Mouse (Mus musculus) WW6 (cell line): ENCODE measurements at regions not wholly inside any gene's neighbourhood (a gene's known extent, or its start where the extent isn't known, plus 50 kb on each side); places are given as distances from the start of the nearest gene placed in this dataset.

Experiments
- DNase-seq: peaks from one replicate; pipeline ENCODE4 v3.0.0-alpha.2; 2013; ENCODE audit warnings: low read depth, low spot score

DNA sequence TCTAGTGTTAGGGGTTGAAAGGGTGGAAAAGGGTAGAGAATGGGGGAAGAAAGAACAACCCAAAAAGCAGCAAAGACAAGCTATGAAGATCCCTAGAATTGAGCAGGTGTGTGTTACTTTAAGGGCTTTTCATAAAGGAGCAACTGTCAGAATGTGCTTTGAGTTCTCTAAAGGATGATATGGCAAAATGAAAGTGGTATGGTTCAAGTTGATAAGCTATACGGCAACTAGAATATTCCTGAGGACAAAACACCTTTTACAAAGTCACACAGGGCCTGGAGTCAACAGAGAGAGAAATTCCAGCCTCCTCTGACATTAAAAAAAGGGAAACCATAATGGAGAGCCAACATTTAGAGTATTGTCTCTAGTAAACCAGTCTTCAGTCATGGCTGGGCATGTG is 320.6 kb upstream of the Pard3b start:
- DNase-seq = no peak

DNA sequence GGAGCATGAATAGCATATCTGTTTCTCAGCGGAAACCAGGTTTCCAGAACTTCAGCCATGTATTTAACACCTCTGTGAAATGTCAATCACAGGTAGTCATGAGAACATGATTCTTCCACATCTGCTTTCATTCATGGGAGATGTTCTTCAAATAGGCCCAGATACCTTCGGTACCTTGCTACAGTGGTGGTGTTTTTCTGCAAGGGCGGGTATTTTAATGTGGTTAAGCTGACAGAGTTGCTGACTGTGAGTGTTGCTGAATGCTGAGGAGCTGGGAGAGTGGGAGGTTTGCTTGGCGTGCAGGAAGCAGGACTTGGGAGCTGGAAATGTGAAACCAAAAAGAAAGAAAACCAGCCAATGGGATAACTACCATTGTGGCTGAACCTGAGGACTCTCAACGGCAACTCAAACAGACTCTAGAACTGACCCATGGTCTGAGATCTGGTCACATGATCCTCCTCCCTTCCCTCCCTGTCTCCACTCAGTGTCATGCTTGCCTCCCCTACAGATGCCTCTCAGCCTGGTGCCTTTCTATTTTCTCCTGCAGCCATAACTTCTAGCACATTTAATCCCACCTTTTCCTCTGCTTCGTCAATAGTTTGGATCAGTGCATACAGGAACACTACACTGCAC is 317.0 kb upstream of the Pard3b start:
- no peak for DNase-seq

DNA sequence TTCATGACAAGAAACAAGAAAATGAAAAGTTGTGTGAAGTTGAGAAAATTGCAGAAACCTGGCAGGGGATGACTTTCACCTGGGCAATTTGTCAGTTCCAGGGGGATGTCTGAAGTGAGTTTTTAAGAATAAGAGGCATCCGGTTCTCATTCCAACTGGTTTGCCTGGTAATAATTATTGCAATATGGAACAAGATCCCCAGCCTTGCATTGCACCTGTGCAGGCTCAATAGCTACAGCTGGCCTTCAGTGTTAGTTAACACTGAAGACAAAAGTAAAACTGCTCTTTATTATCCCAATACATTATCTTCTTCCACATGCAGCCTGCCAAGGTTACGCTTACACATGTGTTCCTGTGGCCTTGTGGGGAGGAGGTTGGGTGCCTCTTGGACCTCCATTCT is 307.2 kb upstream of the Pard3b start:
- DNase-seq = no peak

DNA sequence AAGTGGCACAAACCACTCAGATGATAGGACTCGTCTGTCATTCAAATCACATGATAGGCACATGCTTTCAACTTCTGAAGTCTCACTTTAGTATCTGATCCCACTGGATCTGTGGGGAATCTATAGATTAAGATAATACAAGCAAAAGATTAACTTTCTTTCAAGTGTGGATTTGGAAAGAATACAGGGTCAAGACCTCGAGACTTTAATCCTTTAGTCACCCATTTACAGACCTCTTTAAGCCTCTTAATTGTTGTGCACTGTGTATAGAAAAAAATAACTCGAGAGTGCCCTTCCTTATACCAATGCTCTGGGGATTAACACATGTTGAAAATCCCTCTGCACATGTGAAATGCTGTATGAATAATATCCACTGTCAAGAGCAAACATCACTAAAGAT is 306.7 kb upstream of the Pard3b start:
- DNase-seq = no peak

DNA sequence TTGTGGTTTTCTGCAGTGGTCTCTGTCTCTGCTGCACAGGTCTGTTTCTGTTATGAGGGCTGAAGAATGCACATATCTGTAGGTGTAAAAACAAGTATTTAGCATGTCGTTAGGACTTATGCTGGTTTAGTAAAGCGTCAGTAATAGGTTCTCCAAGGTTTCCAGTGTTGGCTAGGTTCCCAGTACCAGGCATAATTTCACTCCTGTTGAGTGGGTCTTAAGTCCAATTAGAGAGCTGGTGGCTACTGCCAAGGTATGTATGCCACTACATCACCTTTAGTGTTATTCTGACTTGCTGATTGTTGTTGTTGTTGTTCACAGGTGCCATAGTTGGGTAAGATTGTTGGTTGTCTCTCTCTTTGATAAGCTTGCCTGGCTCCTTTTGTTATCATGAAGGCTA is 302.3 kb upstream of the Pard3b start:
- no peak for DNase-seq

DNA sequence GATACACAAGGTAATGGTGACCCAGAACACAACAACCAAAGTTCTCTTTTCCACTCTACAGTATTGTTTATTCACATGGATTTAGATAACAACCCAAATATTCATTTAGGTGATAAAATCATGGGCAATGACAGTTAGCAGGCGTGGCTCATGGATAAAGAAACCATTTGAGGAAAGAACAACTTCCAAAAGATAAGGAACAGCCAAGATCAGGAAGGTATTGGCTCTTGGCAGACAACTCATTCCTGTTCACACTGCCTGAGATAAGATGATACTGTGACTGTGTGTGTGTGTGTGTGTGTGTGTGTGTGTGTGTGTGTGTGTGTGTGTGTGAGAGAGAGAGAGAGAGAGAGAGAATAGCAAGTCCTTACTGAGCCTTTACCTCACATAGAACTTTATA is 285.7 kb upstream of the Pard3b start:
- DNase-seq = no peak

DNA sequence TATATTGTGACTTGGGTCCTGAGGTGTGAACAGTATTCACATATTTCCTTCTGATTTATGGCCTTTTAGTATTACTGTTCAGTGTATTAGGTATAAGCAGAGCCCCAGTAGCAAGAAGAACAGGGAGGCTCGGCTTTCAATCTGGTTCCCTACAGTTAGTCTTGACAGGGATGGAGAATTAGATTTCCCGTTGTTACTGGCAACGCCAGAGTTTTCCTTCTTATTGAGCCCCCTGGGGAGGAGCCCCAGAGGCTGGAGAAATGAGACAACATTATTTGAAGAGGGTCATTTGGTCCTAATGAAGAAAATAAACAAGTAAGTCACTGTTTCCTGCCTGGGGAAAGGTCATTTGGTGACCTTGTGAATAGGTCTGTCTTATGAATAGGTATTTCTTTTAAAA is 285.1 kb upstream of the Pard3b start:
- DNase-seq = no peak

DNA sequence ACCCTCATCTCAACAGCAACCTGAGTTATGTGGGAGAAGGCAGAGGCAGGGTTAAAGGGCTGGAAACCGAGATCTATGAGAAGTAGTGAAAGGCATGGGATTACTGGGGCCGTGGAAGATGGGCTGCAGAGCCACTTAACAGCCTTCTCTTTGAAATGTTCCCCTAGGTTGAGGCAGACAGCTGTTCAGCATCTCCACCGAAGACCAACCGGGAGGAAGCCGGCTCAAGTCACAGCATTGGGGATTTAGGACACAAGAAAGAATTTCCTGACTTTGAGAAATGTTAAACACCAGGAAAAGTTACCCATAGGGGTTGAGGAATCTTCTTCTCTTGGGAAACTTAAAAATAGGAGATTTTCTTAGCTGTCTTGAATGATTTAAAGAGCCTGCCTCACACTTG is 283.4 kb upstream of the Pard3b start:
- no peak for DNase-seq

DNA sequence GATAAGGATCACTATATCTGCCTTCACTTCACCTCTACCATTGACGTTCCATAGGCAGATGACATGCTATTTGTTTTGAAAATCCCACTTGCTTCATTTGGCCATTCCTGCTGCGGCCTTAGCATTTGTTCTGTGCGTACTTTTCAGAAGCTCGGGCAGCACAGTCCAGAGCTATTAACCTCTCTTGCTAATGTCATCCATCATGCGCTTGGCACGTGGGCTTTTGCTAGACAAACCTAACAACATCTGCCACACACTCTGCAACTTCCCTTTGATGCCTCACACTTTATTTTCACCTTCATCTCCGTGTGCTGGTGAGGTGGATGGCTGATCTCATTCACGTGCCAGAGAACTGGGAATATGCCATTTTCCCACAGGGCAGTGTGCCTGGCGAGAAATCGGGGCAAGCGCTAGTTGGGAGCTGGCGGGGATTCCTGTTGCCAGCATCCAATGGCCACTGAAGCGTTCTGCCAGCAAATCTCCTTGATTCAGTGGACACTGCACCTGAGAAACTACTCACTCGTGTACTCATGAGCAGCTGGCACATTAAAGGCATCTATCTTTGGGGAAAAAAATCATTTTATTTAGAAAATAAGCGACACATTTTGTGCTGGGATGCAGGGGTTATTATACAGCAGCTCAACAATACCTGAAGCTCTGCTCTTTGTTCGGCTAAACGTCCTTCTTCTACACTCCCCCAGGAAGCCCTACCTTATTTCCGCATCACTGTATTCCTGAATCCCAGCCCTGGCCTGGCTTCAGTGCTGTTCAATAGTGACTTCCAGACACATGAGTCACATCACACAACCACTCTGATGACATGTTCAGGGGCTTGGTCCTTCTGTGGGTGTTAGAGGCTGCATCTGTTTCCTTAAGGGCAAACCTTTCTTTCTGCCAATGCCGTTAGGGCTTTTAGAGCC is 279.4 kb upstream of the Pard3b start:
- DNase-seq = no peak

DNA sequence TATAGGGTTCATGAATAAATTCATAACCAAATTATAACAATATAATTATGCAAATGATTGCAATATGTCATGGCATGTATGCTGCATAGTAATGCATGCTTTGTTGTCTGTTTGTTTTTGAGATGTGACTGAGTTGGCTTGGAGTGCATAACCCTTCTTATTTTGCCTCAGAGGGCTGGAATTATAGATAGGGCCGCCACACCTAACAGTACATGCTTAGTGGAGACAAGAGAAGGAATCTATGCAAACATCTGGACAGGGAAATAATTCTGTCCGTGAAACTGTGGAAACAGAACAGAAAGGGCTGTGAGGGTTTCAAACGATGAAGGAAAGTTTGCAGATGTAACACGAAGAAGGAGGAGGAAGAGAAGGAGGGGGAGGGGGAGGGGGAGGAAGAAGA is 266.0 kb upstream of the Pard3b start:
- no peak for DNase-seq

DNA sequence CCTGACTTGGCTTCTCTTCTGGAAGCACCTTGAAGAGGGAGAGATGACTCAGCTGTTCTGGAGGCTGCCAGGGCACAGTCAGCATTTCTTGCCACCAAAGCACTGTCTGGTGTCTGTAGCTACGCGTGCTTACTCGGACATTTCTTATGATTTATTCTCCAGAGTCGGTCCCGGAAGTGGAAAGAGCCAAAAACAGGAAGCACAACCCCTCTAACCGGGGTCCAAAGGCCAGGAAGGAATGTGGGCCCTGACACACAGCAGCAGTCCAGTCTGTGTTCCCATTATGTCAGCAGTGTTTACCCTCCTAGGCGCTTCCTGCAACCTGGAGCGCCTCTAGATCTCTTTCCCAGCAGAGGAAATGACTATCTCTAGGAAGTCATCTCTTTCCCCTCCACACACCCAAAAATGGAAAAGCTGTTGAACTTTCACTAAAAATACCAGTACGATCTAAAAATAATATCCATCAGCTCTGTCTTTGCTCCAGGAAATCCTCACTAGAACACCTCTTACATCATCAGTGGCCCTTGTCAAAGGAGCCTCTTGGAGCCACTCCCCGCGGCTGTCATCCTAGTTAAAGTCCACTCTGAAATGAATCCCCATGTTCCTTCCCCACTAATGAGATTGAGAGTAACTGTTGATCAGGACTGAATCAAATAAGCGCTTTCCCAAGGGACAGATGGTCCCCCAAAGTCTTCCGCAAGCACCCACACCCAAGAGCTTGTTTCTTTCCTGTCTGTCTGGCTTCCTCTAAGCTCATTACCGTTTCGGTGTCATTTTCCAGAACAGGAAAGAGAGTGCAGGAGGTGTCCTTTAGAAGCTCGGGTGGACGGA is 264.7 kb upstream of the Pard3b start:
- DNase-seq = no peak

DNA sequence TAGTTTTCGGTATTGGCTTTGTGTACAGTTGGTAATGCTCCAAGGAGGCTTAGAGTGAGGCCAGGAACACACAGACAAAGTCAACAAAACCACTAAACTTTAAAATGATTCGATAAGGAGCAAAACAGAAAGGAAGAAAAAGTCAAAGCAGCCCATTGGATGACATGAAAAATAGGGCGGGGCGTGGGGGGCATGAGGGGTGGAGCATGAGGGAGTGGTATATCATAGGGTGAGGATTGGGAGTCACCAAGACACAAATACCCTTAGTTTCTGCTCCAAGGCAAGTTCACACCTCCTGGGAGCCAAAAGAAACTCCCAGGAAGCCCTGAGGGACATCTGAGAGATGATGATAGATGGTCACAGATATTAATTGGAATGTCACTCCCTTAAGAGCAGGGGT is 262.2 kb upstream of the Pard3b start:
- DNase-seq = no peak

DNA sequence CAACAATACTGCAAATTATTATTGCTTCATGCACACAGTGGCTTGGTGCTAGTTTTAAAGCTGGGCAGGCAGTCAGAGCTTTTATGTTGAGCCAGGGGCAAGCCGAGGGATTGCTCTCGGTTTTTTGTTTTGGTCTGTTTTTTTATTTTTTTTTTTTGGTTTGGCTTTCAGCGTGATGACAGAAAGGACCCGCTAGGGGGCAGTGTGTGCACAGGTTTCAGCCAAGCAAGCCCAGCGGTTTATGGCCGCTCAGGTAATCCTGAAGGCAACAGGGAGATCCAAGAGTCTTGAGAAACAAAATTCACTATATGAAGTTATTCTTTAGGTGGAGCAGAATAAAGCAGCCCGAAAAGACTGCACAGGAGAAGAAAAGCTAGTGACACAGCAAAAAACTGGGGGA is 261.6 kb upstream of the Pard3b start:
- peak; percentile 31 for DNase-seq

DNA sequence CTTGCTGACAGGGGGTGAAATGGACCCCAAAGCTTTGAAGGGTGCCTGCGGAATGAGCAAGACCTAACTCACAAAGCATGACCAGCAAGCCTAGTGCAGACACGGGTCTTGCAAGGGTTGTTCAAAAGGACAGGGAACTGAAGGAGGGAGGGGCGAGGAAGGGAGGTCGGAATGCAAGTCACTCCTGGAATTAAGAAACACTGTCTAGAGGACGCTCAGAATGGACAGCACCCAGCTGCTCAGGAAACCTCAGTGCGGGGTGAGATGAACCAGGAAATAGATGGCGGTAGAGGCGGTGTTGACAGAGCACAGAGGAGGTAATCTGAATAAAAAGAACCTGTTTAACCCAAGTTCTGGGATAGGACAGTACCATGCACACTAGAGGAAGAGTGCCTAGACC is 260.4 kb upstream of the Pard3b start:
- DNase-seq = no peak

DNA sequence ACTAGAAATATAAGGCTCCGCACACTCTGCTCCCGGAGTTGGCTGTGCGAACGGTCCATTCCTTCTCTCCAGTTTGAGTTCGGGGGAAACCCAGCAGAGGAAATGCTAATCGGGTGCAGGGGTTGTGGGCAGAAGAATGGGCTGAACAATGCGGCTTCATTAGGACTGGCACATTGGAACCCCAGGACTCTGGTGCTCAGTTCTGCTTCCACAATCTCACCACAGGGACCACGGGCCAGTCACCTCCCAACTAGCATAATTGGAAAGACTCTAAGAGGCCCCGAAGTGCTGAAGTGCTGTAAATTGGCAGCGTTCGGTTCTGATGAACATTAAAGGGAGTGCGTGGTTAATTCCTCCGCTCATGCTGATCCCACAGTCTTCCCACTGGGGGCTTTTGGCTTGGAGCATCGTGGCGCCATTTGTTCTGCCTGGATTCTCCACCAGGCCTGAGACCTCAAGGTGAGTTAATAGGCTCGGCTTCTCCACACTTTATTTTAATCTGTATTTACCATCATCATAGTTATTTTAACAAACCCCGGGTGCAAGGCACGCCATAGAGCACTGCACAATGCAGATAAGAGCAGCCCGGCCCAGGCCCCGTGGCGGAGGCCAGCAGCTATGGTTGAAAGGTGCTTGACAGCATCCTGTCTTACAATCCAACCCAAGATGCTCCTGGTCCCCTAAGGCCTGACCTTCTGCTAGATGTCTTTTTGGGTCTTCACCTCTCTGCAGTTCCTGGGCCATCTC is 258.7 kb upstream of the Pard3b start:
- no peak for DNase-seq

DNA sequence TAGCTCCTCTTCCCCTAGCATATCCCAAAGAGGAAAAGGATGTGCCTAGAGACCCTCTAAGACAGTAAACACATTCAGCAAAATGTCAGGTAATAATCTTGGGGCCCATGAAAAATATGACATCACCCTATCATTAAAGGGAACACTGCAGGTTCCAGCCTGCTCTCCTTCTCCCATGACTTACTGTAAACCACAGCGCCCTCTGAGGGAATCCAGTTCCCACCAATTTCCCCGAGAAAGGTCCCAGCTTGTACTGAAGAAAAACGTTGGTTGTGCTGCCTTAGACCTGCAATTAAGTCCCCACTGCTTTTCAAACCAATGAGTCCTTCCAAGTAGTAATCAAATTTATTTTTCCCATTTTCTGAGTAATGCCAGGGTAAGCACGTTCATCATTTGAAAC is 251.0 kb upstream of the Pard3b start:
- no peak for DNase-seq

DNA sequence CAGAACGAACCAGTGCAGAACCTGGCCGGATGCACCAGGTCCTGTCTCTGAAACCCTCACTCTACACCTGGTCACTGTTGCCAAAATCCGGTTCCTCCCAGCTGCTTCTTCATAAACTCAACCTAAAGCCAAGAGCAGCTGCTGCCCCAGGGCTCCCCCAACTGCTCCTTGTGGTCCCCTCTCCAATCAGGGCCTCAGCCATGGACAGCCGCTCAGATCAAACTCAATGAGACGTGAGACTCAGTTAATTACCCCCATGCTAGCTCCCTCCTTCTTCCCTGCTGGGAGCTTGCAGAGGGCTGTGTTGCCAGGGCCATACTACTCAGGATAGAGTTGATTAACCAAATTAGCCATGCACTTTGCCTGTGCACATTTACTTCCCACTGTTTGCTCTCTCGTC is 240.8 kb upstream of the Pard3b start:
- no peak for DNase-seq

DNA sequence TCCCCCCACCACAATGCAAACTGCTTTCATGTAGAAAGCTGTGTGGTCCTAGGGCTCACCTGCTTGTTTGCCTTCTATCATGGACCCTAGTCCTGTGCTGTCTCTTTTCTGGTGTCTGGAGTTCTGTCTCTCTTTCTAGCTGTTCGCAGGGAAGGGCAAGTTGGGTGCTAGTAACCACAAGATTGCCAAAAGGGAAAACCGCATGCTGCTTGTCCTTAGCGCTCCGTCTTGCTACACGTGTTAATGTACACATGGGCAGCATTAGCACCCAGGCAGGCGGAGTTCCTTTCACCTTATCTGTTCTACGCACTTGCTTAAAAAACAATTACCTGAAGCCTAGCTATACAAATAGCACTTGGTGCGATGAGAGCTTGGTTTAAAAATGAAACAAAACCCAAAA is 236.3 kb upstream of the Pard3b start:
- DNase-seq = no peak

DNA sequence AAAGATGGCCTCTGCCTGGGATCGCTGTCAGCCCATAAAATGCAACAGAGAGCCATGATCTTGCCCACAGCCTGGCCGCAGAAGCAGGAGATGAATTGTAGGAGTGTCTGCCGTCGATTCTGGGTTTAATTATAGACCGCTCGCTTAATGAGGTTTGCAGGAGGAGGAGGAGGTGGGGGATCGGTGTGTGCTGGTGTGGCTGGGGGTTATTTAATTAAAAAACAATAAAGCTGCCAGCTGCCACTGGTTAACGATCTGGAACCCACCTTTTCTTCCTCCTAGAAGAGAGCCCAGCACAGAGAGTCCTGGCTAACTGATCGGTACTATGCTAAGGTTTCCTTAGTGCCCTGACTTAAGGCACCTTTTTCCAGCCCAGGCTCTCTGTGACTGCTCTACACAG is 231.4 kb upstream of the Pard3b start:
- no peak for DNase-seq

DNA sequence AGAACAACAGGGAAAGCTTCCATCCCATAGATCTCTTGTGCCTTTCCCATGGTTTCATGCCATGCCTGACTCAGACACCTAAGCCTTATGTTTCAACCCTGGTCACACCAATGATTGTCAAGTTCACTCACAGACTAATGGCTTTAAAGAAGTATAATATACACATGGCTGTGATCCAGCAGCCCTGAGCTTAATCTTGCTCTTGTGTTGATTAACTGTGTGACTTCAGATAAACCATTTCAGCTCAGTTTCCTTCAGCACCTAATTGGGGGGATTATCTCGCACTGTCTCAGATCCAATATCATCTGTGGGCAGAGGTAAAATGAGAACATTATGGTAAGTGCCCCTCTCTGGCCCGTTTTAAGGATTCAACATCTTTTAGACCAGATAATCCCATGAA is 223.9 kb upstream of the Pard3b start:
- no peak for DNase-seq

DNA sequence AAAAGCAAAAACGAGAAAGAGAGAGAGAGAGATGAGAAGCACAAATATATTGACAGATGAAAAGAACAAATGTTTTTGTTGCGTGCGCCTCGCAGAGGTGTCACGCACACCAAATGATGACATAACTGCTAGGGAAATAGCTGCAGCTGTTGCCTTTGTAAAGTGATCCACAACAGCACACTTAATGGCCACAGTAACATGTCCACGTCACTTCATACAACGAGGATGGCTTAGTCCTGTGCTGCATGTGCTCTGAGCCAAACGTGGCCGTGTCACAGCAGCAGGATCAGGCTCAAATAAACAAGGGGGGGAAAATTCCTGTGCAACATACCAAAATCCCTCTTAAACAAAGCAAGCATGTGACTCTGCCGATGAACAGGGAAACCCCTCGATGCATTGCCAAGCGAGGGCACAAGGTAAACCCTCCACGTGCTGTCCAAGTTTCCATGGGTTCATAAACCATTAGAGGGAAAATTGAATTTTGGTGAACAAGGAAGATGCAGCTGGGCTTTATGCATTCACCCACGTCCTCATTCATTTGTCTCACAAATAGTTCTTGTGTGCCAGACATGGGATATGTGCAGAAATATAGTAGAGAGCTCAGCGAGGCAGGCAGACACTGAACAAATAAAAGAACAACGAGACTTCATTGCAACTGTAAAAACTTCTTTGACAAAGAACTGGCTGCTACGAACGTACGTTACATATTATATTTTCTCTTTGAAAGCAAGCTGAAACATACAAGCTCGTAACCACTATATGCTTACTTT is 223.0 kb upstream of the Pard3b start:
- DNase-seq = no peak
